Mouse (Mus musculus) liver, postnatal 0 days (tissue): Measurements from ENCODE around the gene Nms. TPM values are rescaled to one million over a fixed set of nuclear protein-coding genes. Genes with fewer than 3 reads are reported as not detected.

Source experiments
- ATAC-seq: fragments of 200-750 bp; cut with Nextera tagmentation; 2 replicates; pipeline ENCODE4 v1.8.0; 2017; ENCODE audit warnings: mild to moderate bottlenecking, moderate library complexity
- DNase-seq: peaks from one replicate; pipeline ENCODE4 v3.0.0-alpha.2; 2016
- H3K27ac ChIP-seq: fragments of 300-500 bp; sonication (generic); 2 replicates; pipeline ENCODE4 v1.5.1; 2014; ENCODE audit warnings: antibody characterized with exemption, moderate library complexity, mild to moderate bottlenecking, low read depth
- H3K27me3 ChIP-seq: fragments of 300-500 bp; sonication (generic); 2 replicates; pipeline ENCODE4 v1.6.1; 2014; ENCODE audit warnings: low read length, control low read depth, mixed read lengths; ENCODE audit not compliant: insufficient read depth
- H3K36me3 ChIP-seq: fragments of 300-500 bp; sonication (generic); replicated peaks from 2 replicates; pipeline ENCODE4 v1.6.1; 2014; ENCODE audit warnings: mild to moderate bottlenecking, control low read depth, low read length, moderate library complexity, mixed read lengths; ENCODE audit not compliant: insufficient read depth
- H3K4me1 ChIP-seq: fragments of 300-500 bp; sonication (generic); 2 replicates; pipeline ENCODE4 v1.6.1; 2014; ENCODE audit warnings: antibody characterized with exemption, mild to moderate bottlenecking, control low read depth; ENCODE audit not compliant: insufficient read depth
- H3K4me2 ChIP-seq: fragments of 300-500 bp; sonication (generic); 2 replicates; pipeline ENCODE4 v1.6.1; 2014; ENCODE audit warnings: low read depth, mild to moderate bottlenecking, low read length, moderate library complexity, mixed read lengths
- H3K4me3 ChIP-seq: fragments of 300-500 bp; sonication (generic); 2 replicates; pipeline ENCODE4 v1.5.1; 2014; ENCODE audit warnings: low read depth, low read length
- H3K9ac ChIP-seq: fragments of 300-500 bp; sonication (generic); replicated peaks from 2 replicates; pipeline ENCODE4 v1.6.1; 2014; ENCODE audit warnings: mild to moderate bottlenecking, moderate library complexity
- H3K9me3 ChIP-seq: fragments of 300-500 bp; sonication (generic); 2 replicates; pipeline ENCODE4 v1.6.1; 2016; ENCODE audit warnings: mild to moderate bottlenecking, control low read depth, low read length, mixed read lengths
- CTCF ChIP-seq: sonication (generic); IDR thresholded peaks from 2 replicates; pipeline ENCODE4 v1.5.1; 2016; ENCODE audit warnings: antibody characterized with exemption, low read depth
- EP300 ChIP-seq: IDR thresholded peaks from 2 replicates; pipeline ENCODE4 v1.6.1; 2016; ENCODE audit warnings: antibody characterized with exemption, low read depth, mild to moderate bottlenecking
- WGBS: fragments of 180-500 bp; shearing (Covaris S2); extraction: QIAGEN DNeasy Blood & Tissue Kit; methylation state at CpG from one replicate; pipeline ENCODE4 v1.1.7; 2014; ENCODE audit not compliant: insufficient replicate concordance; 5-methylcytosine and 5-hydroxymethylcytosine counted together
- polyA plus RNA-seq: library from polyadenylated mRNA; unstranded; fragments of >200 nt; fragmentation: Nextera tagmentation; extraction: Ambion mirVana; gene quantifications from 2 replicates; pipeline ENCODE4 v1.2.1, GENCODE M21; 2015

Nms gene
- polyA plus RNA-seq = not detected in 2 replicates

DNA sequence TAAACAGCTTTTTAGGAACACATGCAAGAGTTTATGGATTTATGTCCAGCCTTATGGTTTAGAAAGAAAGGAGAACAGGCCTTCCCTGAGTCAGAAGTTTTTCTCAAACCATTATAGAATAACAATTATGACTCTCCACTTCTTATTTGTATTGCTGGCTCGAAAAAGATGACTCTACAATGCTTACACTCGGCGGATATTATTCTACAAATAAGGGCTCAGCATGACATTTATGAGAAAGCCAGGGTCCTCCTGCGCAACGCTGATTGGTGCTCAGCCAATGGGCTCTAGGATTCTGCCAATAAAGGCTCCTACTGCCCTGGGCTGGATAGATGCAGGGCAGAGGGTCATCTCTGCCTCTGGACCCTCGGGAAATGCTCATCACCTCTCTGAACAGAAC lies at the start of gene Nms:
Gene Nms (plus strand): TSS at position 301 of the 400 bp plus-strand sequence.
- H3K36me3 ChIP-seq = no peaks in the 10 kb centered on the region
- DNase-seq (no peak), ATAC-seq (no peak)
- no peaks in the 10 kb centered on the region for H3K4me1 ChIP-seq
- TF ChIP-seq CTCF (no peak), EP300 (no peak)
- H3K9me3 ChIP-seq = no peaks in the 10 kb centered on the region
- WGBS = 59% methylated on average over 6 of the region's 6 CpGs
- H3K27ac ChIP-seq = no peak within 1 kb of the TSS
- H3K4me2 ChIP-seq = no peak within 1 kb of the TSS
- H3K27me3 ChIP-seq = no peaks in the 10 kb centered on the region
- H3K9ac ChIP-seq = no peak within 1 kb of the TSS
- no peak within 1 kb of the TSS for H3K4me3 ChIP-seq

DNA sequence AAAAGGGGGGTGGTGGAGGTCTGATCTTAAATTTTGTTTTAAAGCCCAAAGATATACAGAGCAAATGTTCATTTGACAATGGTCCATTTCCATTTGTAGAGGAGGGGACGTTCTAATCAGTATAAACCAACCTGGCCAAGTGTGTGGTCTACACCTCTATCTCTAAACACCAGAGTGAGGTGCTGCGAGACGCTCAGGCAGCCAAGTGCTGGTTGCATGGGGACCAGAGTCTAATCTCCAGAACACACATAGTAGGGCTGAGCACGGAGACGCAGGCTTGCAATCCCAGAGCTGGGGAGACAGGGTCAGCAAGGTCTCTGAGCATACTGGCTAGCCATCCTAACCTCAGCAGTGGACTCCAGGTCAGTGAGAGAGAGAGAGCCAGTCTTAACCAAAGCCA lies 47.5 kb upstream of the Nms start:
- Histone ChIP-seq H3K4me2 (no peak overlapping the region), H3K27me3 (no peaks in the 10 kb centered on the region), H3K4me3 (no peak overlapping the region), H3K4me1 (no peaks in the 10 kb centered on the region), H3K36me3 (no peaks in the 10 kb centered on the region), H3K27ac (no peak overlapping the region), H3K9ac (no peak overlapping the region), H3K9me3 (no peaks in the 10 kb centered on the region)
- DNase-seq (no peak), ATAC-seq (no peak)
- no peak for TF ChIP-seq EP300
- TF ChIP-seq CTCF = no peak
- WGBS = 75% methylated on average over 5 of the region's 5 CpGs

- no peak for ATAC-seq
- Histone ChIP-seq H3K27me3 (peaks cover 15% of the 10 kb centered on the region), H3K27ac (no peak overlapping the region), H3K36me3 (no peaks in the 10 kb centered on the region), H3K9ac (no peak overlapping the region), H3K4me2 (no peak overlapping the region), H3K4me3 (no peak overlapping the region), H3K4me1 (peaks cover 4% of the 10 kb centered on the region; the same call in 1 of the 2 replicates), H3K9me3 (no peaks in the 10 kb centered on the region)
- DNase-seq = no peak
- WGBS = 63% methylated on average over 5 of the region's 5 CpGs
- TF ChIP-seq CTCF (no peak), EP300 (no peak)
Observed at GRCm38 (mm10) chr1:38893081-38893480, 45.9 kb upstream of the Nms start.

GRCm38 (mm10) chr1:38897431-38898248 lies 41.3 kb upstream of the Nms start, which contains the start of gene Chst10:
Gene Chst10, minus strand, starts transcription at chr1:38898161.
- peaks cover 4% of the 10 kb centered on the region; the same call in 1 of the 2 replicates for H3K4me1 ChIP-seq
- H3K27ac ChIP-seq = no peak within 1 kb of the TSS
- ATAC-seq = peak; percentile 44
- peak; percentile 52 for DNase-seq
- H3K4me3 ChIP-seq = peak within 1 kb of the TSS; percentile 42
- no peaks in the 10 kb centered on the region for H3K9me3 ChIP-seq
- peak within 1 kb of the TSS; percentile 73 for H3K4me2 ChIP-seq
- no peak within 1 kb of the TSS for H3K9ac ChIP-seq
- peaks cover 21% of the 10 kb centered on the region for H3K27me3 ChIP-seq
- WGBS = 2% methylated on average over 61 of the region's 67 CpGs
- H3K36me3 ChIP-seq = no peaks in the 10 kb centered on the region
- TF ChIP-seq CTCF (no peak), EP300 (no peak)

GRCm38 (mm10) chr1:38902571-38902970 lies 36.4 kb upstream of the Nms start:
- 31% methylated on average over 5 of the region's 5 CpGs for WGBS
- TF ChIP-seq EP300 = no peak
- no peak for TF ChIP-seq CTCF
- Histone ChIP-seq H3K27ac (no peak overlapping the region), H3K4me2 (no peak overlapping the region), H3K9ac (no peak overlapping the region), H3K9me3 (no peaks in the 10 kb centered on the region), H3K27me3 (peaks cover 11% of the 10 kb centered on the region), H3K4me1 (peaks cover 4% of the 10 kb centered on the region; the same call in 1 of the 2 replicates), H3K4me3 (no peak overlapping the region), H3K36me3 (no peaks in the 10 kb centered on the region)
- ATAC-seq (no peak), DNase-seq (peak; percentile 5)

- no peaks in the 10 kb centered on the region for H3K27me3 ChIP-seq
- 79% methylated on average over 2 of the region's 2 CpGs for WGBS
- H3K4me2 ChIP-seq = no peak overlapping the region
- no peaks in the 10 kb centered on the region for H3K9me3 ChIP-seq
- no peak overlapping the region for H3K9ac ChIP-seq
- no peaks in the 10 kb centered on the region for H3K36me3 ChIP-seq
- no peak for TF ChIP-seq CTCF
- TF ChIP-seq EP300 = no peak
- no peak overlapping the region for H3K4me3 ChIP-seq
- H3K4me1 ChIP-seq = no peaks in the 10 kb centered on the region
- ATAC-seq (no peak), DNase-seq (peak; percentile 1)
- no peak overlapping the region for H3K27ac ChIP-seq
Observed at GRCm38 (mm10) chr1:38903985-38904384, 35.0 kb upstream of the Nms start.
